17 mouse cellular contexts compared by ENCODE assay signal in the genomic region with DNA sequence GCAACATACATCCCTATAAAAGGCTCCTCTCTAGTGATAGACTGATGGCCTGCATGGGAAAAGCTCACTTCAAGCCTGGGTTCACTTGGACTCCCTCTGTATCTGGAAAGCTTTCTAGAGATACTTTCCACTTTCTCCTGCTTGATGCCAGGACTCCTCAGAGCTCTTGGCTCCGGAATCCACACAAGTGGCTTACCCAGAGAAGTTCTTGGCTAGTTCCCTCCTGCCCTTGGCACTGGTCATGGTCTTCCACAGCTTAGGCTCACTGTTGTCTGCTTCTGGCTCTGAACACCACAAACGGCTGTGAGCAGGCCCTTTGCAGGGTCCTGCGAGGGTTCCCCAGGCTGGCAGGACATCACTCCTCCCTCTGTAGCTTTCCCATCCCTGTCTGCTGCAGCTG. TPM values are rescaled to one million over a fixed set of nuclear protein-coding genes. Genes with fewer than 3 reads are reported as not detected.
A peak's percentile ranks its signal among the peaks of the same experiment; 100 is the strongest.
DNase-seq lines count a peak whose midpoint lies in the region; TF ChIP-seq lines count a peak whose summit lies in the region.
"Had no signal": no experiment of that assay in that cellular context is flagged by ENCODE, and none has a peak within 500 bp of the region (broad histone marks: within the 10 kb centered on the region; RNA-seq: fewer than 3 reads in every experiment).

No protein-coding gene starts in this region.

- H3K27me3 ChIP-seq in cerebellum, adult 2 months (ENCODE audit: control insufficient read depth, insufficient read depth, low read length), result no peaks in the 10 kb centered on the region
- H3K27me3 ChIP-seq: forebrain, embryonic 13.5 days; heart, embryonic 13.5 days; hindbrain, embryonic 15.5 days had no signal

- H3K27ac ChIP-seq in cerebellum, adult 2 months (ENCODE audit: insufficient read depth, low read length), result no peak overlapping the region
- H3K27ac ChIP-seq: embryonic facial prominence, embryonic 10.5 days; forebrain, embryonic 13.5 days; heart, embryonic 13.5 days; hindbrain, embryonic 15.5 days had no signal

- intact Hi-C loops in gastrocnemius, postnatal 14 days (cut with DNase I; ENCODE audit: low total_unique reads), result no loop called here
- intact Hi-C loops in left cerebral cortex, postnatal 4 days (cut with DNase I), result no loop called here

- H3K4me1 ChIP-seq in cerebellum, adult 2 months (ENCODE audit: control insufficient read depth, insufficient read depth, low read length), result no peaks in the 10 kb centered on the region
- H3K4me1 ChIP-seq: embryonic facial prominence, embryonic 10.5 days; forebrain, embryonic 13.5 days; hindbrain, embryonic 15.5 days had no signal

- peak; percentile 11 to 44 for DNase-seq in cerebellum, adult 2 months
- no peak for DNase-seq in cerebellum, adult 9-10 months
- peak; percentile 17 for DNase-seq in gastrocnemius, postnatal 14 days
- DNase-seq in gastrocnemius, adult 18-20 months (ENCODE audit: low spot score), result no peak
- peak; percentile 65 for DNase-seq in left cerebral cortex, postnatal 4 days
- no peak for DNase-seq in left cerebral cortex, adult 18-20 months (ENCODE audit: low spot score in 2 of 2)
- peak; percentile 8 to 31 for DNase-seq in cerebellum, postnatal 25 days
- DNase-seq: adrenal gland, postnatal 10 days; forebrain, postnatal 0 days; heart, adult 11 months; heart, postnatal 36 days had no signal

- TF ChIP-seq POLR2A in cerebellum, adult 2 months (IDR thresholded peaks at IDR 0.05; ENCODE audit: borderline replicate concordance, insufficient read depth, low read length), result no peak

- no peak for TF ChIP-seq CTCF in cerebellum, adult 2 months (IDR thresholded peaks at IDR 0.05; ENCODE audit: borderline replicate concordance, insufficient read depth, low read depth, low read length)

- no peak overlapping the region for H3K4me3 ChIP-seq in cerebellum, adult 2 months (replicated peaks; ENCODE audit: insufficient read depth, low read depth, low read length)
- H3K4me3 ChIP-seq: embryonic facial prominence, embryonic 10.5 days; forebrain, embryonic 13.5 days; heart, embryonic 13.5 days; hindbrain, embryonic 15.5 days had no signal

- 15% methylated on average over 3 of the region's 3 CpGs for WGBS in cerebellum, adult 2 months

RNA-seq across cellular contexts. Expression of gene Adgra1, which starts 54.1 kb away (rescaled TPM):
- 19.9 and 21.5 TPM in 2 replicates for polyA plus RNA-seq in cerebellum, adult 2 months (2012; rRNA removed)
- under 1 TPM; 0.14 to 0.22 TPM for total RNA-seq in gastrocnemius, postnatal 14 days (2021)
- not detected for total RNA-seq in gastrocnemius, adult 18-20 months (2021)
- total RNA-seq in left cerebral cortex, postnatal 4 days (2021), result 10 to 100 TPM; 17.8 to 25.1 TPM
- 10 to 100 TPM; 57.0 to 71.9 TPM for total RNA-seq in left cerebral cortex, adult 18-20 months (2021)
- total RNA-seq: gastrocnemius, adult 8-10 months; heart, postnatal 36 days; MEL had no signal

Comparison
In these comparisons a context has a peak if more than half of its experiments do, and no peak if none do; other contexts are left out.
1. DNase-seq: peak in cerebellum, adult 2 months (2 of 2), gastrocnemius, postnatal 14 days (single experiment), left cerebral cortex, postnatal 4 days (single experiment) and cerebellum, postnatal 25 days (2 of 2); none in cerebellum, adult 9-10 months (single experiment), gastrocnemius, adult 18-20 months (single experiment) and left cerebral cortex, adult 18-20 months (0 of 2).
2. RNA of gene Adgra1, which starts 54.1 kb away (total RNA-seq): 57.0 to 71.9 TPM in left cerebral cortex, adult 18-20 months and 17.8 to 25.1 TPM in left cerebral cortex, postnatal 4 days; 0.14 to 0.22 TPM in gastrocnemius, postnatal 14 days and not detected in gastrocnemius, adult 18-20 months; every median in the first group is over 10 times any median in the second.